Mouse (Mus musculus) embryonic facial prominence, embryonic 15.5 days (tissue): ENCODE measurements around the gene Mta3. TPM values are rescaled to one million over a fixed set of nuclear protein-coding genes. Genes with fewer than 3 reads are reported as not detected.

Experiments used
- ATAC-seq: fragments of 200-750 bp; cut with Nextera tagmentation; 2 replicates; pipeline ENCODE4 v1.8.0; 2017; ENCODE audit warnings: low read depth, moderate TSS enrichment; ENCODE audit not compliant: insufficient number of reproducible peaks, low FRiP score, low TSS enrichment
- H3K27ac ChIP-seq: fragments of 300-500 bp; sonication (generic); replicated peaks from 2 replicates; pipeline ENCODE4 v1.5.1; 2015; ENCODE audit warnings: mild to moderate bottlenecking, inconsistent platforms
- H3K27me3 ChIP-seq: fragments of 300-500 bp; sonication (generic); 2 replicates; pipeline ENCODE4 v1.6.1; 2015; ENCODE audit warnings: inconsistent platforms
- H3K36me3 ChIP-seq: fragments of 300-500 bp; sonication (generic); 2 replicates; pipeline ENCODE4 v1.6.1; 2015; ENCODE audit warnings: mild to moderate bottlenecking, inconsistent platforms
- H3K4me1 ChIP-seq: fragments of 300-500 bp; sonication (generic); 2 replicates; pipeline ENCODE4 v1.6.1; 2015; ENCODE audit warnings: inconsistent platforms
- H3K4me2 ChIP-seq: fragments of 300-500 bp; sonication (generic); replicated peaks from 2 replicates; pipeline ENCODE4 v1.6.1; 2015; ENCODE audit warnings: mild to moderate bottlenecking, inconsistent platforms
- H3K4me3 ChIP-seq: fragments of 300-500 bp; sonication (generic); replicated peaks from 2 replicates; pipeline ENCODE4 v1.5.1; 2015; ENCODE audit warnings: mild to moderate bottlenecking, inconsistent platforms
- H3K9ac ChIP-seq: fragments of 300-500 bp; sonication (generic); 2 replicates; pipeline ENCODE4 v1.6.1; 2015; ENCODE audit warnings: inconsistent platforms
- H3K9me3 ChIP-seq: fragments of 300-500 bp; sonication (generic); replicated peaks from 2 replicates; pipeline ENCODE4 v1.6.1; 2016; ENCODE audit warnings: inconsistent platforms
- WGBS: fragments of 180-500 bp; shearing (Covaris S2); methylation state at CpG from one replicate; pipeline ENCODE4 v1.1.7; 2015; 5-methylcytosine and 5-hydroxymethylcytosine counted together
- polyA plus RNA-seq: library from polyadenylated mRNA; unstranded; fragments of >200 nt; fragmentation: Nextera tagmentation; extraction: Ambion mirVana; gene quantifications from 2 replicates; pipeline ENCODE4 v1.2.1, GENCODE M21; 2015

The Mta3 gene
- polyA plus RNA-seq, 1 experiment from 2014 or later = 46.4 TPM

- H3K9ac ChIP-seq = no peak overlapping the region
- H3K4me1 ChIP-seq = no peaks in the 10 kb centered on the region
- no peak for ATAC-seq
- H3K27me3 ChIP-seq = no peaks in the 10 kb centered on the region
- WGBS = 86% methylated on average over 5 of the region's 5 CpGs
- no peak overlapping the region for H3K4me2 ChIP-seq
- H3K4me3 ChIP-seq = no peak overlapping the region
- peaks cover 47% of the 10 kb centered on the region for H3K36me3 ChIP-seq
- no peak overlapping the region for H3K27ac ChIP-seq
- H3K9me3 ChIP-seq = no peaks in the 10 kb centered on the region
Observed at GRCm38 (mm10) chr17:83810285-83810684, 104.3 kb downstream of the Mta3 start.

- Histone ChIP-seq H3K9me3 (no peaks in the 10 kb centered on the region), H3K27ac (no peak overlapping the region), H3K36me3 (peaks cover 31% of the 10 kb centered on the region), H3K4me3 (no peak overlapping the region), H3K4me1 (no peaks in the 10 kb centered on the region), H3K9ac (no peak overlapping the region), H3K4me2 (no peak overlapping the region), H3K27me3 (no peaks in the 10 kb centered on the region)
- 93% methylated on average over 17 of the region's 17 CpGs for WGBS
- no peak for ATAC-seq
Observed at GRCm38 (mm10) chr17:83812200-83812944, 106.4 kb downstream of the Mta3 start.

GRCm38 (mm10) chr17:83813050-83813449, 107.1 kb downstream of the Mta3 start:
- no peak for ATAC-seq
- WGBS = 94% methylated on average over 4 of the region's 4 CpGs

GRCm38 (mm10) chr17:83816996-83817395, 111.0 kb downstream of the Mta3 start:
- Histone ChIP-seq H3K4me1 (peaks cover 11% of the 10 kb centered on the region; the same call in 1 of the 2 replicates), H3K4me2 (no peak overlapping the region), H3K4me3 (no peak overlapping the region), H3K36me3 (peaks cover 4% of the 10 kb centered on the region; the same call in 1 of the 2 replicates), H3K27me3 (no peaks in the 10 kb centered on the region), H3K9ac (no peak overlapping the region), H3K9me3 (no peaks in the 10 kb centered on the region), H3K27ac (no peak overlapping the region)
- 75% methylated on average over 7 of the region's 7 CpGs for WGBS
- no peak for ATAC-seq

More at GRCm38 (mm10) chr17:83813050-83813449, 107.1 kb downstream of the Mta3 start:
- no peak overlapping the region for H3K27ac ChIP-seq
- H3K36me3 ChIP-seq = peaks cover 31% of the 10 kb centered on the region
- no peak overlapping the region for H3K4me2 ChIP-seq
- no peak overlapping the region for H3K9ac ChIP-seq
- no peaks in the 10 kb centered on the region for H3K9me3 ChIP-seq
- no peaks in the 10 kb centered on the region for H3K4me1 ChIP-seq
- H3K4me3 ChIP-seq = no peak overlapping the region
- H3K27me3 ChIP-seq = no peaks in the 10 kb centered on the region

- Histone ChIP-seq H3K27ac (no peak overlapping the region), H3K27me3 (no peaks in the 10 kb centered on the region), H3K9ac (no peak overlapping the region), H3K4me2 (no peak overlapping the region), H3K36me3 (peaks cover 4% of the 10 kb centered on the region; the same call in 1 of the 2 replicates), H3K9me3 (no peaks in the 10 kb centered on the region), H3K4me3 (no peak overlapping the region), H3K4me1 (peaks cover 18% of the 10 kb centered on the region)
- no peak for ATAC-seq
- 47% methylated on average over 8 of the region's 8 CpGs for WGBS
Observed at GRCm38 (mm10) chr17:83819503-83819902, 113.5 kb downstream of the Mta3 start.

- no peaks in the 10 kb centered on the region for H3K36me3 ChIP-seq
- ATAC-seq = 0 out of 2 replicates have a peak, but pooled peaks have one; percentile 16
- 57% methylated on average over 5 of the region's 5 CpGs for WGBS
- H3K27ac ChIP-seq = no peak overlapping the region
- H3K27me3 ChIP-seq = no peaks in the 10 kb centered on the region
- peaks cover 18% of the 10 kb centered on the region for H3K4me1 ChIP-seq
- H3K4me2 ChIP-seq = no peak overlapping the region
- H3K9me3 ChIP-seq = no peaks in the 10 kb centered on the region
- no peak overlapping the region for H3K9ac ChIP-seq
- H3K4me3 ChIP-seq = no peak overlapping the region
Observed at GRCm38 (mm10) chr17:83820701-83821100, 114.7 kb downstream of the Mta3 start.

- Histone ChIP-seq H3K9me3 (no peaks in the 10 kb centered on the region), H3K9ac (no peak overlapping the region), H3K27me3 (no peaks in the 10 kb centered on the region), H3K4me2 (no peak overlapping the region), H3K4me3 (no peak overlapping the region), H3K36me3 (no peaks in the 10 kb centered on the region), H3K4me1 (peaks cover 18% of the 10 kb centered on the region), H3K27ac (no peak overlapping the region)
- WGBS = 90% methylated on average over 3 of the region's 3 CpGs
- no peak for ATAC-seq
Observed at GRCm38 (mm10) chr17:83821876-83822275, 115.9 kb downstream of the Mta3 start.

- Histone ChIP-seq H3K4me3 (no peak overlapping the region), H3K4me1 (peaks cover 18% of the 10 kb centered on the region), H3K27ac (no peak overlapping the region), H3K9me3 (no peaks in the 10 kb centered on the region), H3K4me2 (no peak overlapping the region), H3K9ac (no peak overlapping the region), H3K27me3 (no peaks in the 10 kb centered on the region), H3K36me3 (no peaks in the 10 kb centered on the region)
- 87% methylated on average over 7 of the region's 7 CpGs for WGBS
- no peak for ATAC-seq
Observed at GRCm38 (mm10) chr17:83823835-83824234, 117.9 kb downstream of the Mta3 start.

- no peak overlapping the region for H3K9ac ChIP-seq
- H3K27ac ChIP-seq = no peak overlapping the region
- WGBS = 45% methylated on average over 3 of the region's 3 CpGs
- H3K27me3 ChIP-seq = no peaks in the 10 kb centered on the region
- no peak for ATAC-seq
- no peak overlapping the region for H3K4me2 ChIP-seq
- H3K36me3 ChIP-seq = no peaks in the 10 kb centered on the region
- H3K4me3 ChIP-seq = no peak overlapping the region
- H3K9me3 ChIP-seq = no peaks in the 10 kb centered on the region
- 0 out of 2 replicates have a peak, but pooled peaks cover 3% of the 10 kb centered on the region for H3K4me1 ChIP-seq
Observed at GRCm38 (mm10) chr17:83829356-83829755, 123.4 kb downstream of the Mta3 start.

GRCm38 (mm10) chr17:83830616-83831292, 124.8 kb downstream of the Mta3 start:
- Histone ChIP-seq H3K9me3 (no peaks in the 10 kb centered on the region), H3K9ac (no peak overlapping the region), H3K36me3 (no peaks in the 10 kb centered on the region), H3K4me3 (no peak overlapping the region), H3K27me3 (no peaks in the 10 kb centered on the region), H3K4me2 (no peak overlapping the region), H3K4me1 (0 out of 2 replicates have a peak, but pooled peaks cover 8% of the 10 kb centered on the region), H3K27ac (no peak overlapping the region)
- no peak for ATAC-seq
- WGBS = 66% methylated on average over 4 of the region's 4 CpGs

GRCm38 (mm10) chr17:83834120-83834519, 128.2 kb downstream of the Mta3 start:
- 59% methylated on average over 4 of the region's 4 CpGs for WGBS
- H3K4me1 ChIP-seq = peaks cover 28% of the 10 kb centered on the region
- ATAC-seq = no peak

More at GRCm38 (mm10) chr17:83834120-83834519, 128.2 kb downstream of the Mta3 start:
- Histone ChIP-seq H3K4me2 (no peak overlapping the region), H3K27ac (no peak overlapping the region), H3K4me3 (no peak overlapping the region), H3K9me3 (no peaks in the 10 kb centered on the region), H3K27me3 (no peaks in the 10 kb centered on the region), H3K9ac (no peak overlapping the region), H3K36me3 (no peaks in the 10 kb centered on the region)
